Mouse (Mus musculus) spleen, postnatal 36 days (tissue): ENCODE results near the gene Pik3ap1.

Experiments used
- DNase-seq, 2 experiments: peaks; one replicate each; pipeline ENCODE4 v3.0.0; 2022; ENCODE audit warnings: low spot score in 2 of 2, mixed read lengths in 1 of 2

Pik3ap1 gene

GRCm38 (mm10) chr19:41369557-41370460, 15.1 kb downstream of the Pik3ap1 start:
- peak; percentile 64 to 66 for DNase-seq

- peak; percentile 47 to 54 for DNase-seq
Observed at GRCm38 (mm10) chr19:41366854-41367517, 17.9 kb downstream of the Pik3ap1 start.

GRCm38 (mm10) chr19:41366192-41366853, 18.6 kb downstream of the Pik3ap1 start:
- peak; percentile 40 to 41 for DNase-seq

DNA sequence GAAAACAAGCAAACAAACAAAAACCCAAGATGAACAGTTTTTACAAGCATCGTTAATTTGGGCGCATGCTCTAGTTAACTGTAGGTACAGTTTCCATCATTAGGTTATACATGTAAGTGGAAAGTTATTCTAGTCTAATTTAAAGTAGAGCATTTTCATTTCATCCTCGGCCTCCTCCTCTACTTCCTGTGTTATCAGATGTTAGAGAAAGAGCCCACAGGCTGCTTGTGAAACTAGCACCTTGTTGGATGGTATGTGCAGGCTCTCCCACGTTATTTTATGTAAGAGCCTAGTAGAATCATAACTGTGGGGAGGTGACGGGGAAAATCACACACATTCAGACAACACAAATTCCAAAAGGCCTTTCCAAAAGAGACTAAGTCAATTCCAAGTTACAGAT, 19.3 kb downstream of the Pik3ap1 start:
- DNase-seq, result no peak

DNA sequence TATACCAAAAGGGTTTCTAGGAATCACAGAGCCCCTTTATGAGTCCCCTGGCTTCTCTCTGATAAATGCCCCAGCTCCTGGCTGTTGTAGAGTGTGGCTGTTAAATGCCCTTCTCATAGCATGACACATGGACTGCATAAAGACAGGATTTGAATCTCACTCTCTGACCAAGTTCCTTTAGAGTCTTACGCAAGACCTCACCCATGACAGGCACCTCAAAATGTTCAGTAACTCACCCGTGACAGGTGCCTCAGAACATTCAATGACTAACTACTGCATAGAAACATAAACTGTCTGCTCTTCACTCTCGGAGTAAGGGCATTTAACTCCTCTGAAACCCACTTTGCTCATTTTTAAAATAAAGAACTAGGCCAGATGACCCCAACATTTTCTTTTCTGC, 20.4 kb downstream of the Pik3ap1 start:
- DNase-seq, result peak; percentile 47

GRCm38 (mm10) chr19:41362963-41363362, 21.9 kb downstream of the Pik3ap1 start:
- no peak for DNase-seq

GRCm38 (mm10) chr19:41360459-41360858, 24.4 kb downstream of the Pik3ap1 start:
- peak in 1 of 2 experiments; percentile 46 for DNase-seq

GRCm38 (mm10) chr19:41354287-41354951, 30.5 kb downstream of the Pik3ap1 start:
- DNase-seq, result peak; percentile 62 to 63

GRCm38 (mm10) chr19:41349624-41350023, 35.3 kb downstream of the Pik3ap1 start:
- peak in 1 of 2 experiments; percentile 39 for DNase-seq

DNA sequence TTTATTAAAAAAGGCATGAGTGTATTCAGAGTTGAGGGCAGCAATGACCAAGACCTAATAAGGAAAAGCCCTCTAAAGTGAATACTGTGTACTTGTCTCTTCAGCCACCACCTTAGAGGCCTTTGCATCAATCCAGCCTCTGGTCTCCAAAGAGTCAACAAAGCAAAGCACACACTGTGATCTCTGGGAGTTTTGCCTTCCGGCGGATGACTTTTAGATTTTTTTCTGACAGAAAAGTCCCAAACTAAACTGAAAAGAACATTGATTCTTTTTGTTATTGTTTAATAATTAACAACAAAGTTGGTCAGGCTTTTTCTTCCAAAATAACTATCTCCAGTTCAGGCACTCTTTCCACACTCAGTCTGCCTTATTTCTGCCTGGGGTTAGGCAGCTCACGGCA, 36.7 kb downstream of the Pik3ap1 start:
- DNase-seq, result no peak

DNA sequence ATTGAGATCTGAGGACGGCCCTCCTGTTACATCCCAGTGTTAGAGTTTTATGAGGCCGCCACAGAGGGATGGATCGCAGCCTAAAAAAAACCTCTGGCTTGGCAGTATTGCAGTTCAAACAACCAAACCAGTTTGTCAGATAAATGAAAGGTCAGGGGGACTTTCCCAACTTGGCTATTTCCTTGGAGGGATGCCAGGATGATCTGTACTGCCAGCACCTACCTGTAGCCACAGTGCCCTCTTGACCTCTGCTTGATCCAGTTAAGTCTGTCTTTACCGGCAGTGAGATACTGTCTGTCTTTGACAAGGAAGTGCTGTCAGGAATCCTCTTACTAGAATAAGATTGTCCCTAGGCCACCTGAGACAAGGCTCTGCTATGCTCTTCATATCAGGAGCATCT, 37.6 kb downstream of the Pik3ap1 start:
- DNase-seq, result no peak

GRCm38 (mm10) chr19:41346099-41346850, 38.6 kb downstream of the Pik3ap1 start:
- no peak for DNase-seq

GRCm38 (mm10) chr19:41345028-41345741, 39.7 kb downstream of the Pik3ap1 start:
- peak; percentile 86 to 89 for DNase-seq

DNA sequence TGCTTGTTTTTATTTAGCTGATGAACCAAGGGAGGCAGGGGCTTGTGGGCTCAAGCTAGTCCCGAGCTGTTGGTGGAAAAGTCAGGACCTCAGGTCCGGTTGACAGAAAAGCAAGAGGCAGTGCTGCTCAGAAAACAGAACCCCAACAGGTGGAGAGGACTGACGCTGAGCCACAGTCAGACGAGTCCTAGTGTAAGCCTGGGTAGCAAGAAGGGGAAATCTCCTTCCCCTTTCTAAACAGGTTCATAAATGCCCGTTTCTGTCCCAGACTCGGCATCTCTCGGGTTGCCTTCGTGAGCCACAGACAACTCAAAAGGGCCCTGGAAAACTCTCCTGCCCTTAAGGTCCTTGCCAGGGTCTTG, 40.3 kb downstream of the Pik3ap1 start:
- DNase-seq, result peak; percentile 75 to 77

- no peak for DNase-seq
Observed at GRCm38 (mm10) chr19:41342592-41343090, 42.3 kb downstream of the Pik3ap1 start.

DNA sequence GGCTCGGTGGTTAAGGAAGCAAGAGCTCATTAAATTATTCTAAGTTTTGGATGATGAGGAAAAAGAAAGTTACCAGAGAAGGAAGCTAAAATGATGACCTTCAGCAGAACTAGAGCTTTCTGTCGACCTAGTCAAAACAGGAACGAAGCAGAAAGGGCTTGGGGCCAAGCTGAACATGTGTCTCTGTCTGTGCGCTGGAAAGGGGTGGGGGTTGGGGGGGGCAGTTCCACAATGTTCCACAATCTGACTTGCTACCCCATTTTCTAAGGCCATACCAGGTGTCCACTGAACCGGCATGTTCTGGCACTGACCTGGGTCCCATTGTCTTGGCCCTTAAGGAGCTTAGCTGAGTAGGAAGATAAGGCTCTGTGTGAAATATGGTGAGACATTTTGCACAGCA, 43.2 kb downstream of the Pik3ap1 start:
- peak in 1 of 2 experiments; percentile 45 for DNase-seq

DNA sequence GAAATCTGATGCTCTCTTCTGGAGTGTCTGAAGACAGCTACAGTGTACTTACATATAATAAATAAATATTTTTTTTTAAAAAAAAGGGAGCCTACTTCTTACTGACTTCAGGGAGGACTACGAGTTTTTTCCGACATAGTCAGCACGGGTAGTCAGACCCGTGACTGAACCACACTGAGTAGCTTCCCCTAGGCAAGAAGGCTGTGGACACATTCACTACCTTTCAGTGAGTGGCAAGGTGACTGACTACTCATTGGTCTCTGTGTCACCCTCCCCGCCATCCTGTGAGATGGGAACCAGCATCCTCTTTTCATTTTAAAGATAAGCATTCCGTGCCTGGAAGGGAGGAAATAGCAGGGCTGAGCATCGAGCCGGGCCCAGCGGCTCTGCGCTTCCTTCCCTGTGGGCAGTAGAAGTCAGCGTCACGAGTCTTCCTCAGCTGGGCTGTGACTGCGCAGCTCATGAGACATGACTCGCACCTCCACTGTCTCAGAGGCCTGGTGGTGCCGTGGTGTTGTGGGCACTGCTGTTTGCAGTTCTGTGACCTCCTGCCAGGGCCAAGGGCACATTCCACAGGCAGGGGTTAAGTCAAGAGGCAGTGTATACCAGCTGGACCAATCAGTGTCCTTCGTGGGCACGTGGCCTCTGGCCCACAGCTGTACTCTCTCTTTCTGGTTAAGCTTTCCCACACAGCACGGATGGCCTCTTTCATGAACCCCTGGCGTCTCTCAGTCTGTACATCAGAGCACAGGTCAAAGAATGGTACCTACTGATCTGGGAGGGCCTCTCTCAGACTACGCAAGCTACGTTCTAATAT, 45.7 kb downstream of the Pik3ap1 start:
- DNase-seq, result peak; percentile 79

DNA sequence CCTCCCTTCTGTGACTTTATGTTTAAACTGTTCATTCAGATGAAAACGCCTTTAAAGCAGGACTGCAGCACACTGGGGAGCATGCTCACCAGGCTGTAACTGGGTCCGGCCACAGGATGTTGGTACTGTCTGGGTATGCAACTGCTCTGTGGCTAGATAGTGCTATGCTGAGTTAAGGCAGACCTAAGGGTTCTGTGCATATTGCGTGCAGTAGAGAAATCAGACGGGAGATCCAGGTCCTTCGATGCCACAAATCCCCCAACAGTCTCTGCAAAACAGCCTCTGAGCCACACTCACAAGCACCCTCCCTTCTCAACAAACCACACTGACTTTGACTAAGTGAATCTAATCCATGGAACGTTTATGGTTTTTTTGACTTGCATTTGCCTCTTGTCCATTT, 46.5 kb downstream of the Pik3ap1 start:
- DNase-seq, result peak in 1 of 2 experiments; percentile 44

DNA sequence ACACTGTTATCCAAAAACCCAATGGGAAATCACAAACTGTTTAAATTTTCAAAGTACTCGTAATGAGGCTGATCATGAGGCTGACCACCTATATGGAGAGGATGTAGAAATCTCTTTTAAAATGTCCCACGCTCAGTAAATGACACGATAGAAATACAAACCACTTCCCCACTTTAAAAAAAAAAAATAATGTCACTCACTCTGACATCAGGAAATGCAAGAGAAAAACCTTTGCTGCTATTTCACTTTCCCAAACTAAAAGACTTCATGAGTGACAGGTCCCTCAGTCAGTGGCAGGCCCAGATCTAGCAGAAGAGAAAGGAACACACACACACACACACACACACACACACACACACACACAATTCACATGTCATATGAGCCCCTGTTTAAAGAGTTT, 49.2 kb downstream of the Pik3ap1 start:
- no peak for DNase-seq
